Mouse (Mus musculus) erythroblast, embryonic 14.5 days (primary cell): ENCODE results near the gene Lrrn4cl.

Experiments used
- GATA1 ChIP-seq: IDR thresholded peaks from 2 replicates; pipeline ENCODE4 v1.6.1; 2012; ENCODE audit warnings: low read length, inconsistent platforms, mixed read lengths
- TAL1 ChIP-seq: IDR thresholded peaks from 3 replicates; pipeline ENCODE4 v1.6.1; 2012; ENCODE audit warnings: low read length, inconsistent platforms, mixed read lengths

DNA sequence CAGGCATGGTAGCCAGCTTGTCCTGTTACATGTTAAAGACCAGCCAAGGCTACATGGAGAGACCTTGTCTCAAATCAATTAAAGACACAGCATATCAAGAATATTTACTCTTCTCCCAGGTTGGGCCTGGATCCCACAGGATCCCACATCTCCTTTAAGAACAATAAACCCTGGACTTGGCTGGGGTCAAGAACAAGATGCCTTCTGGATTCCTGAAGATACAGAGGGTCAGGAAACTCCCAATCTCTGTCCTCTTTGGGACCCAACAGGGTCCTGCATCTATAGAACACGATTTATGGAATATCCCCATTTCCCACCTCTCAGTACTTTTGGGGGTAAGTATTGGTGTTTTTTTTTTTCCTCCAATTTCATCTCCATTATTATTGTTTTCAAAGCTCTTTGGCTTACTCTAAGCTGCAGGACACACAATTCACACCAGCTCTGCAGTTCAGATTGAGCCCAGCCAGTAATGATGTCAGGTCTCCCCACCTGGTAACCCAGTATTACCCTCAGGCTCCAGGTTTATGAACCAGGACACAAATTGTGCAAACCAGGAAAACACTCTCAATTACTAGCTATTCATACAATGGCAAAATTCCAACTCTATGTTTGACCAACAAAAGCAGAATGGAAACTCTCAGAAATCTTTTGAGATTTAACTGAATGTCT, 36.5 kb downstream of the Lrrn4cl start:
- no peak for TF ChIP-seq GATA1
- no peak for TF ChIP-seq TAL1
